Mouse (Mus musculus) ovary, adult 10 weeks (tissue): Measurements from ENCODE around the gene Slc22a23. TPM values are rescaled to one million over a fixed set of nuclear protein-coding genes. Genes with fewer than 3 reads are reported as not detected.

Experiments used
- polyA plus RNA-seq: library from polyadenylated mRNA; stranded (reverse); fragments of 350-450 nt; fragmentation: Illumina TruSeq; extraction: RNeasy Lipid Tissue Mini Kit (QIAGEN cat#74804); gene quantifications from one replicate; pipeline ENCODE4 v1.2.3, GENCODE M21; 2014

Slc22a23 gene
- 2.3 TPM for polyA plus RNA-seq

GRCm38 (mm10) chr13:34345128-34346085, at the start of gene Slc22a23:
Gene Slc22a23, minus strand, starts transcription at chr13:34345182.

GRCm38 (mm10) chr13:34162491-34163303, 182.3 kb downstream of the Slc22a23 start, which contains the start of gene Psmg4:
Gene Psmg4, plus strand, starts transcription at chr13:34162964.

GRCm38 (mm10) chr13:34130226-34130731, 214.7 kb downstream of the Slc22a23 start, which contains the start of gene Tubb2b:
Gene Tubb2b, minus strand, starts transcription at chr13:34130466.

Other genes with a start within 250 kb of the Slc22a23 start
- gene Tubb2b, start 214.7 kb downstream of the Slc22a23 start, polyA plus RNA-seq, result 5.3 TPM
- 11.8 TPM for gene Psmg4, start 182.2 kb downstream of the Slc22a23 start, polyA plus RNA-seq